Mouse (Mus musculus): Measurements from ENCODE around the gene Synpr. TPM values are rescaled to one million over a fixed set of nuclear protein-coding genes. Genes with fewer than 3 reads are reported as not detected.
A peak's percentile ranks its signal among the peaks of the same experiment; 100 is the strongest.

Synpr gene
- total and polyA plus RNA-seq, 2 experiments from 2014 or later, result 62.9 to 68.1 TPM

DNA sequence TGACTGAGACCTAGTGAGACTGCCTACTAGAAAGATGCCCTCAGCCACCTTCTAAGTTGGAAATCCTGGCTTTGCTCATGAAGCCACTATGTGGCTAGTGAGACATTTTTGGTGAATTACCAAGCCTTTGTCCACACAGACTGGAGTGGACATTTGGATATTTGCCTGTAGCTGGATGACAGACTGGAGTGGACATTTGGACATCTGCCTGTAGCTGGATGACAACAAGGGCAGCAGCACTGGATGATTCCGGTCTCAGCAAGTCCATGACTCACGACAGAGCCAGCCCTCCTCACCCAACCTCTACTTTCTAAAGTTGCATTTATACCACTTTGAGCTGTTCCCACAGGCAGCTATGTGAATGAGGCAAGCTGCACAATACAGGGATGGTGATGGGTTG, 73.5 kb downstream of the Synpr start:
- DNase-seq (ENCODE audit: low spot score) (no peak), ATAC-seq (ENCODE audit: low FRiP score) (no peak)

GRCm38 (mm10) chr14:13361184-13361583, 76.6 kb downstream of the Synpr start:
- no peak for ATAC-seq (ENCODE audit: low FRiP score)
- TF ChIP-seq CTCF (IDR thresholded peaks at IDR 0.05), result no peak
- H3K36me3 ChIP-seq (ENCODE audit: insufficient read depth, low read length), result no peaks in the 10 kb centered on the region
- H3K27ac ChIP-seq (ENCODE audit: low read depth, low read length), result no peak overlapping the region
- no peak for DNase-seq (ENCODE audit: low spot score)
- no peaks in the 10 kb centered on the region for H3K4me1 ChIP-seq (ENCODE audit: insufficient read depth, low read length)
- no peaks in the 10 kb centered on the region for H3K27me3 ChIP-seq (ENCODE audit: insufficient read depth, low read length)
- no peak overlapping the region for H3K4me3 ChIP-seq (ENCODE audit: low read depth, low read length)
- no peaks in the 10 kb centered on the region for H3K9me3 ChIP-seq (ENCODE audit: low read length)
- no peak overlapping the region for H3K9ac ChIP-seq (replicated peaks; ENCODE audit: low read length, poor library complexity, severe bottlenecking)
- no peak overlapping the region for H3K4me2 ChIP-seq (ENCODE audit: low read depth, low read length, poor library complexity, severe bottlenecking)

More for the DNA sequence above, 73.5 kb downstream of the Synpr start:
- no peaks in the 10 kb centered on the region for H3K4me1 ChIP-seq (ENCODE audit: insufficient read depth, low read length)
- no peaks in the 10 kb centered on the region for H3K36me3 ChIP-seq (ENCODE audit: insufficient read depth, low read length)
- H3K9ac ChIP-seq (replicated peaks; ENCODE audit: low read length, poor library complexity, severe bottlenecking), result no peak overlapping the region
- no peak overlapping the region for H3K27ac ChIP-seq (ENCODE audit: low read depth, low read length)
- TF ChIP-seq CTCF (IDR thresholded peaks at IDR 0.05), result no peak
- H3K27me3 ChIP-seq (ENCODE audit: insufficient read depth, low read length), result no peaks in the 10 kb centered on the region
- H3K4me3 ChIP-seq (ENCODE audit: low read depth, low read length), result no peak overlapping the region
- 71% methylated on average over 2 of the region's 2 CpGs for WGBS
- no peaks in the 10 kb centered on the region for H3K9me3 ChIP-seq (ENCODE audit: low read length)
- H3K4me2 ChIP-seq (ENCODE audit: low read depth, low read length, poor library complexity, severe bottlenecking), result no peak overlapping the region

DNA sequence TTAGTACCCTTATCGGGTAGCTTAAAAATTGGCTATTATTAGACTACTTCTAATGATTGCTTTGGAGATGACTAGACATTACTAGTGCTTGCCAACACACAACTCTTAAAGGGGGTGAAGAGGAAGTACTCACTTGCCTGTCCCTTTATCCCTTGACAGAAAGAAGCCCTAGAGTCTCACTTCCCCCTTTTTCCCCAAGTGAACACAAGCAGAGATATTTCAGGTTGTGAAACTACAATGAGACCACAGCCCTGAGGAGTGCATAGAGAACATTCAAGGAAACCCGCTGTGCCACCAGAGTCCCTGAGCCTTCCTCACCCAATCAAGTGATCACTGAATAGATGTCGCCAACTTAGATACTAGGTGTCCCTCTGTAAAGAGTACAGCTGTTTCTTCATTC, 77.1 kb downstream of the Synpr start:
- DNase-seq (ENCODE audit: low spot score), result no peak
- ATAC-seq (ENCODE audit: low FRiP score), result no peak
- no peak overlapping the region for H3K4me2 ChIP-seq (ENCODE audit: low read depth, low read length, poor library complexity, severe bottlenecking)
- WGBS, result 93% methylated on average over 3 of the region's 3 CpGs
- no peak overlapping the region for H3K27ac ChIP-seq (ENCODE audit: low read depth, low read length)
- H3K4me3 ChIP-seq (ENCODE audit: low read depth, low read length), result no peak overlapping the region
- H3K27me3 ChIP-seq (ENCODE audit: insufficient read depth, low read length), result no peaks in the 10 kb centered on the region
- no peak for TF ChIP-seq CTCF (IDR thresholded peaks at IDR 0.05)
- no peak overlapping the region for H3K9ac ChIP-seq (replicated peaks; ENCODE audit: low read length, poor library complexity, severe bottlenecking)
- no peaks in the 10 kb centered on the region for H3K4me1 ChIP-seq (ENCODE audit: insufficient read depth, low read length)
- no peaks in the 10 kb centered on the region for H3K36me3 ChIP-seq (ENCODE audit: insufficient read depth, low read length)
- no peaks in the 10 kb centered on the region for H3K9me3 ChIP-seq (ENCODE audit: low read length)

GRCm38 (mm10) chr14:13368309-13368708, 83.7 kb downstream of the Synpr start:
- TF ChIP-seq CTCF (IDR thresholded peaks at IDR 0.05), result peak; percentile 33
- ATAC-seq (ENCODE audit: low FRiP score), result no peak
- H3K27ac ChIP-seq (ENCODE audit: low read depth, low read length), result no peak overlapping the region
- DNase-seq (ENCODE audit: low spot score), result no peak
- WGBS, result 81% methylated on average over 3 of the region's 3 CpGs
- H3K9ac ChIP-seq (replicated peaks; ENCODE audit: low read length, poor library complexity, severe bottlenecking), result no peak overlapping the region
- no peak overlapping the region for H3K4me2 ChIP-seq (ENCODE audit: low read depth, low read length, poor library complexity, severe bottlenecking)
- H3K4me1 ChIP-seq (ENCODE audit: insufficient read depth, low read length), result no peaks in the 10 kb centered on the region
- H3K9me3 ChIP-seq (ENCODE audit: low read length), result no peaks in the 10 kb centered on the region
- no peaks in the 10 kb centered on the region for H3K36me3 ChIP-seq (ENCODE audit: insufficient read depth, low read length)
- H3K4me3 ChIP-seq (ENCODE audit: low read depth, low read length), result no peak overlapping the region
- H3K27me3 ChIP-seq (ENCODE audit: insufficient read depth, low read length), result no peaks in the 10 kb centered on the region

- H3K27me3 ChIP-seq (ENCODE audit: insufficient read depth, low read length), result no peaks in the 10 kb centered on the region
- H3K9ac ChIP-seq (replicated peaks; ENCODE audit: low read length, poor library complexity, severe bottlenecking), result no peak overlapping the region
- TF ChIP-seq CTCF (IDR thresholded peaks at IDR 0.05), result no peak
- H3K4me1 ChIP-seq (ENCODE audit: insufficient read depth, low read length), result no peaks in the 10 kb centered on the region
- no peak for DNase-seq (ENCODE audit: low spot score)
- H3K4me2 ChIP-seq (ENCODE audit: low read depth, low read length, poor library complexity, severe bottlenecking), result no peak overlapping the region
- no peaks in the 10 kb centered on the region for H3K36me3 ChIP-seq (ENCODE audit: insufficient read depth, low read length)
- H3K9me3 ChIP-seq (ENCODE audit: low read length), result no peaks in the 10 kb centered on the region
- no peak for ATAC-seq (ENCODE audit: low FRiP score)
- WGBS, result 45% methylated on average over 7 of the region's 7 CpGs
- no peak overlapping the region for H3K4me3 ChIP-seq (ENCODE audit: low read depth, low read length)
- no peak overlapping the region for H3K27ac ChIP-seq (ENCODE audit: low read depth, low read length)
Measured at GRCm38 (mm10) chr14:13389081-13389480, 104.5 kb downstream of the Synpr start.

- no peak overlapping the region for H3K4me2 ChIP-seq (ENCODE audit: low read depth, low read length, poor library complexity, severe bottlenecking)
- no peak overlapping the region for H3K4me3 ChIP-seq (ENCODE audit: low read depth, low read length)
- no peaks in the 10 kb centered on the region for H3K36me3 ChIP-seq (ENCODE audit: insufficient read depth, low read length)
- no peaks in the 10 kb centered on the region for H3K9me3 ChIP-seq (ENCODE audit: low read length)
- WGBS, result 69% methylated on average over 5 of the region's 5 CpGs
- no peak overlapping the region for H3K27ac ChIP-seq (ENCODE audit: low read depth, low read length)
- H3K27me3 ChIP-seq (ENCODE audit: insufficient read depth, low read length), result no peaks in the 10 kb centered on the region
- TF ChIP-seq CTCF (IDR thresholded peaks at IDR 0.05), result no peak
- H3K4me1 ChIP-seq (ENCODE audit: insufficient read depth, low read length), result no peaks in the 10 kb centered on the region
- H3K9ac ChIP-seq (replicated peaks; ENCODE audit: low read length, poor library complexity, severe bottlenecking), result no peak overlapping the region
- ATAC-seq (ENCODE audit: low FRiP score), result peak; percentile 60; the same call in 1 of the 2 replicates
- peak; percentile 35 for DNase-seq (ENCODE audit: low spot score)
Measured at GRCm38 (mm10) chr14:13389954-13390353, 105.4 kb downstream of the Synpr start.

Measured in midbrain, postnatal 0 days (tissue).